ENCODE assay signal across 12 mouse cellular contexts in the genomic region with DNA sequence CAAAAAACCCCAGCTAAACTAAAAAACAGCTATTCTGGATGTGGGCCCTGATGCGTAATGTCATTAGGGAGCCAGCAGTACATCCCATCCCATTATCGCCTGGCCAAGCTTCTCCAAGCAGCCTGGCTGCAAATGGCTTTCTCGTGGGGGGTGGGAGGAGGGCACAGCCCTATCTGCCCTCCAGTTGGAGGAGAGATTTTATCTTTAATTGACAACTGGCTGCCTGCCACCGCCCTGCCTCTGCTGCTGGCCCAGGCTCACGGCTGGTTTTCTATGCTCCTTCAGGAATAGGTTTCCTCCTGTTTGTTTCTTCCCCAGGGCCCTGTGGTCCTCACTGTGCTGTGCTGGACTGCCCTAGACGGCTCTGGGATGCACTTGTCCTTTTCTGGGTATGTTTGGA. TPM values are rescaled to one million over a fixed set of nuclear protein-coding genes. Genes with fewer than 3 reads are reported as not detected.
A peak's percentile ranks its signal among the peaks of the same experiment; 100 is the strongest.
DNase-seq lines count a peak whose midpoint lies in the region; ATAC-seq lines count a peak whose summit lies in the region.
"Had no signal": no experiment of that assay in that cellular context is flagged by ENCODE, and none has a peak within 500 bp of the region (broad histone marks: within the 10 kb centered on the region; RNA-seq: fewer than 3 reads in every experiment).

No protein-coding gene starts in this region.

- H3K4me2 ChIP-seq in forebrain, embryonic 14.5 days (ENCODE audit: low read length): no peak overlapping the region
- H3K4me2 ChIP-seq in midbrain, embryonic 14.5 days (ENCODE audit: low read length): no peak overlapping the region
- H3K4me2 ChIP-seq in midbrain, embryonic 13.5 days (replicated peaks): no peak overlapping the region
- H3K4me2 ChIP-seq in hindbrain, embryonic 16.5 days (ENCODE audit: low read length): no peak overlapping the region
- H3K4me2 ChIP-seq: heart, embryonic 15.5 days; liver, embryonic 13.5 days had no signal

- no peaks in the 10 kb centered on the region for H3K27me3 ChIP-seq in forebrain, embryonic 14.5 days (replicated peaks; ENCODE audit: control insufficient read depth, insufficient read depth, low read length)
- no peaks in the 10 kb centered on the region for H3K27me3 ChIP-seq in forebrain, embryonic 10.5 days (ENCODE audit: poor library complexity, severe bottlenecking)
- H3K27me3 ChIP-seq in midbrain, embryonic 14.5 days (ENCODE audit: control insufficient read depth, insufficient read depth, low read length): no peaks in the 10 kb centered on the region
- H3K27me3 ChIP-seq in midbrain, embryonic 13.5 days: no peaks in the 10 kb centered on the region
- no peaks in the 10 kb centered on the region for H3K27me3 ChIP-seq in hindbrain, embryonic 16.5 days (replicated peaks; ENCODE audit: control insufficient read depth, insufficient read depth, low read length)
- H3K27me3 ChIP-seq: heart, embryonic 15.5 days; liver, embryonic 13.5 days had no signal

- peak; percentile 75 for DNase-seq in forebrain, embryonic 14.5 days (ENCODE audit: low spot score)
- no peak for DNase-seq in forebrain, embryonic 10.5 days (ENCODE audit: extremely low spot score, low spot score)
- peak; percentile 53 for DNase-seq in midbrain, embryonic 14.5 days
- DNase-seq in brain, adult 2 months (ENCODE audit: low read depth, low spot score): peak; percentile 52
- no peak for DNase-seq in B cell, adult 2 months
- DNase-seq: cerebellum, adult 11-12 months; heart, adult 11 months; liver, embryonic 13.5 days; lung, postnatal 10 days had no signal

- 35% methylated on average over 6 of the region's 6 CpGs for WGBS in forebrain, embryonic 14.5 days
- WGBS in forebrain, embryonic 10.5 days: 79% methylated on average over 6 of the region's 6 CpGs
- 55% methylated on average over 6 of the region's 6 CpGs for WGBS in midbrain, embryonic 14.5 days
- 62% methylated on average over 6 of the region's 6 CpGs for WGBS in midbrain, embryonic 13.5 days
- 45% methylated on average over 6 of the region's 6 CpGs for WGBS in hindbrain, embryonic 16.5 days

- no peaks in the 10 kb centered on the region for H3K36me3 ChIP-seq in forebrain, embryonic 14.5 days (ENCODE audit: control insufficient read depth, insufficient read depth, low read length)
- H3K36me3 ChIP-seq in forebrain, embryonic 10.5 days (replicated peaks): no peaks in the 10 kb centered on the region
- H3K36me3 ChIP-seq in midbrain, embryonic 14.5 days (ENCODE audit: control insufficient read depth, insufficient read depth, low read length): no peaks in the 10 kb centered on the region
- no peaks in the 10 kb centered on the region for H3K36me3 ChIP-seq in midbrain, embryonic 13.5 days
- H3K36me3 ChIP-seq in hindbrain, embryonic 16.5 days (ENCODE audit: control insufficient read depth, insufficient read depth, low read length): no peaks in the 10 kb centered on the region
- H3K36me3 ChIP-seq: heart, embryonic 15.5 days; liver, embryonic 13.5 days had no signal

- H3K4me1 ChIP-seq in forebrain, embryonic 14.5 days (ENCODE audit: control insufficient read depth, insufficient read depth, low read length): peaks cover 7% of the 10 kb centered on the region; the same call in 1 of the 2 replicates
- H3K4me1 ChIP-seq in forebrain, embryonic 10.5 days: no peaks in the 10 kb centered on the region
- H3K4me1 ChIP-seq in midbrain, embryonic 14.5 days (ENCODE audit: control insufficient read depth, insufficient read depth, low read length): 0 out of 2 replicates have a peak, but pooled peaks cover 2% of the 10 kb centered on the region
- H3K4me1 ChIP-seq in midbrain, embryonic 13.5 days (replicated peaks): no peaks in the 10 kb centered on the region; the same call in 1 of the 2 replicates
- H3K4me1 ChIP-seq in hindbrain, embryonic 16.5 days (ENCODE audit: control insufficient read depth, insufficient read depth, low read depth, low read length): peaks cover 4% of the 10 kb centered on the region
- H3K4me1 ChIP-seq: heart, embryonic 15.5 days; liver, embryonic 13.5 days had no signal

- peak; percentile 44 for ATAC-seq in forebrain, embryonic 14.5 days
- ATAC-seq in midbrain, embryonic 14.5 days (ENCODE audit: low FRiP score, low TSS enrichment): no peak
- no peak for ATAC-seq in midbrain, embryonic 13.5 days
- peak; percentile 72 for ATAC-seq in hindbrain, embryonic 16.5 days

- H3K4me3 ChIP-seq in forebrain, embryonic 14.5 days (ENCODE audit: low read depth, low read length): no peak overlapping the region
- no peak overlapping the region for H3K4me3 ChIP-seq in forebrain, embryonic 10.5 days
- H3K4me3 ChIP-seq in midbrain, embryonic 14.5 days (replicated peaks; ENCODE audit: low read depth, low read length): no peak overlapping the region
- no peak overlapping the region for H3K4me3 ChIP-seq in midbrain, embryonic 13.5 days (replicated peaks)
- H3K4me3 ChIP-seq in hindbrain, embryonic 16.5 days (ENCODE audit: low read length): no peak overlapping the region
- H3K4me3 ChIP-seq: heart, embryonic 15.5 days; liver, embryonic 13.5 days had no signal

- H3K27ac ChIP-seq in forebrain, embryonic 14.5 days (ENCODE audit: low read depth, low read length): no peak overlapping the region; the same call in 1 of the 2 replicates
- no peak overlapping the region for H3K27ac ChIP-seq in forebrain, embryonic 10.5 days
- no peak overlapping the region for H3K27ac ChIP-seq in midbrain, embryonic 14.5 days (replicated peaks; ENCODE audit: low read depth, low read length)
- no peak overlapping the region for H3K27ac ChIP-seq in midbrain, embryonic 13.5 days
- no peak overlapping the region for H3K27ac ChIP-seq in hindbrain, embryonic 16.5 days (ENCODE audit: low read depth, low read length)
- H3K27ac ChIP-seq: heart, embryonic 15.5 days; liver, embryonic 13.5 days had no signal

- no peak overlapping the region for H3K9ac ChIP-seq in forebrain, embryonic 14.5 days (ENCODE audit: low read length)
- no peak overlapping the region for H3K9ac ChIP-seq in midbrain, embryonic 14.5 days (replicated peaks; ENCODE audit: low read length)
- no peak overlapping the region for H3K9ac ChIP-seq in midbrain, embryonic 13.5 days (replicated peaks)
- H3K9ac ChIP-seq in hindbrain, embryonic 16.5 days (ENCODE audit: low read depth, low read length): no peak overlapping the region
- H3K9ac ChIP-seq: heart, embryonic 15.5 days; liver, embryonic 13.5 days had no signal

- no peaks in the 10 kb centered on the region for H3K9me3 ChIP-seq in forebrain, embryonic 14.5 days (replicated peaks; ENCODE audit: control insufficient read depth, low read length)
- no peaks in the 10 kb centered on the region for H3K9me3 ChIP-seq in forebrain, embryonic 10.5 days
- no peaks in the 10 kb centered on the region for H3K9me3 ChIP-seq in midbrain, embryonic 14.5 days (ENCODE audit: control insufficient read depth, low read length)
- no peaks in the 10 kb centered on the region for H3K9me3 ChIP-seq in midbrain, embryonic 13.5 days
- no peaks in the 10 kb centered on the region for H3K9me3 ChIP-seq in hindbrain, embryonic 16.5 days (ENCODE audit: control insufficient read depth, low read length)
- H3K9me3 ChIP-seq: heart, embryonic 15.5 days; liver, embryonic 13.5 days had no signal

RNA-seq across cellular contexts. Expression of gene Kcnc4, which starts 22.9 kb away (rescaled TPM):
- 1.4 and 1.8 TPM in 2 replicates for polyA plus RNA-seq in forebrain, embryonic 14.5 days (2014; fragmentation: Nextera tagmentation; extraction: Ambion mirVana)
- not detected in 2 replicates for polyA plus RNA-seq in forebrain, embryonic 10.5 days (2016; fragmentation: Nextera tagmentation; extraction: Ambion mirVana)
- 6.2 and 8.3 TPM in 2 replicates for polyA plus RNA-seq in midbrain, embryonic 14.5 days (2014; fragmentation: Nextera tagmentation; extraction: Ambion mirVana)
- polyA plus RNA-seq in midbrain, embryonic 13.5 days (2015; fragmentation: Nextera tagmentation; extraction: Ambion mirVana): 1.4 and 1.8 TPM in 2 replicates
- polyA plus RNA-seq in hindbrain, embryonic 16.5 days (2015; fragmentation: Nextera tagmentation; extraction: Ambion mirVana): 8.7 and 9.7 TPM in 2 replicates
- polyA plus RNA-seq: liver, embryonic 13.5 days had no signal

Comparison
In these comparisons a context has a peak if more than half of its experiments do, and no peak if none do; other contexts are left out.
1. DNase-seq: peak in forebrain, embryonic 14.5 days (single experiment), midbrain, embryonic 14.5 days (single experiment) and brain, adult 2 months (single experiment); none in forebrain, embryonic 10.5 days (single experiment) and B cell, adult 2 months (0 of 2).
2. ATAC-seq: peak in forebrain, embryonic 14.5 days (single experiment) and hindbrain, embryonic 16.5 days (single experiment); none in midbrain, embryonic 14.5 days (single experiment) and midbrain, embryonic 13.5 days (single experiment).